Mouse (Mus musculus): ENCODE data around the gene Kalrn. TPM values are rescaled to one million over a fixed set of nuclear protein-coding genes. Genes with fewer than 3 reads are reported as not detected.

Gene Kalrn
- polyA plus RNA-seq (2015; fragmentation: Nextera tagmentation; extraction: Ambion mirVana): 24.6 and 26.5 TPM in 2 replicates

DNA sequence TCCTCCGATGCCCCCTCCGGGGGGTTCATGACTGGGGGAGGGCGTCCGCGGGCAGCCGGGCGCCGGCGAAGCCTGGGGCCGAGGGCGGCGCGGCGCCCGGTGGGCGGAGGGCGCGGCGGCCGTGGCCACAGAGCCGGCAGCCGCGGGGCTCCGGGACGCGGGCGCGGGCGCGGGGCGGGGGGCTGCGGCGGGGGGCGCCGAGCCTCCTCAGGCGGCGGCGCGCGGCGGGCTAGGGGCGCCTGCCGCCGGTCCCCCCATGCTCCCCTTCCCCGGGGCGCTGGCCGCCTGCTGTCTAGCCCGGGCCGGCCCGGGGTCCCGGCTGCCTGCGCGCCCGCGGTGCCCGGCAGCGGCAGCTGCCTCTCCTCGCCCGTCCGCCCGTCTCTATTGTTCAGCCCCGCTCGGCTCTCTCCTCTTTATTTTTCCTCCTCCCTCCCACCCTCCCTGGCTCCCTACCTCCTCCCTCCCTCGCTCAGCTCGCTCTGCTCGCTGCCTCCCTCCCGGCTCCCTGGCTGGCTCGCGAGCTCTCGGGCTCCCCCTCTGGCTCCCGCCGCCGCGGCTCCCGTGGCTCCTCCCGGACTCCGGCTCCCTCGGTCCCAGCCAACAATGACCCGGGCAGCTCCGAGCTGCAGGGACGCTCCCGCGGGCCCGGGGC is at the start of gene Kalrn:
TSS of gene Kalrn (minus strand) at position 382 of the 652 bp plus-strand sequence.
- Histone ChIP-seq H3K9ac (peak within 1 kb of the TSS; percentile 97), H3K27me3 (no peaks in the 10 kb centered on the region), H3K9me3 (peaks cover 3% of the 10 kb centered on the region; the same call in 1 of the 2 replicates), H3K36me3 (no peaks in the 10 kb centered on the region), H3K27ac (replicated peaks) (peak within 1 kb of the TSS; percentile 99), H3K4me3 (peak within 1 kb of the TSS; percentile 96), H3K4me1 (replicated peaks) (peaks cover 43% of the 10 kb centered on the region), H3K4me2 (peak within 1 kb of the TSS; percentile 78)
- ATAC-seq (ENCODE audit: low FRiP score, low read depth): peak; percentile 94
- whole genome bisulfite sequencing: under 1% methylated on average over 31 of the region's 84 CpGs

DNA sequence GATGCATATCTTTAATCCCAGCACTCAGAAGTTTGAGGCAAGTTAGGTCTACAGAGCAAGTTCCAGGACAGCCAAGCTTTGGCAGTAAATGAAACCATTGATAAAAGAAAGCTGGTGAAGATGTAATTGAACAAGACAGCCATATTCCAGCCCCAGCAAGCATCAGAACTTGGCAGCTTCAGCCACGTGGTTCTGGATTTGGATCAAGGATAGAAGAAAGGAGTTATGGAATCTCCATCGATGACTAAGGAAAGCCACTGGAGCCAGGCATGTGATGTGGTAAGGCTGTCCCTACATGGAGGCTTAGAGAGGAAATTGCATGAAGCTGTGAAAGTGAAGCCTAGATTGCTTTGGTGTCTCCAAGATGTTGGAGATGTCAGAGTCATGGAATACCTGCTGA is 40.7 kb upstream of the Kalrn start:
- 81% methylated on average over 2 of the region's 2 CpGs for WGBS
- H3K27me3 ChIP-seq: no peaks in the 10 kb centered on the region

GRCm38 (mm10) chr16:34610137-34610536 is 36.8 kb upstream of the Kalrn start:
- ATAC-seq (ENCODE audit: low FRiP score, low read depth): no peak
- no peak overlapping the region for H3K9ac ChIP-seq
- WGBS: 78% methylated on average over 1 of the region's 1 CpGs
- H3K27me3 ChIP-seq: no peaks in the 10 kb centered on the region
- no peaks in the 10 kb centered on the region for H3K9me3 ChIP-seq
- H3K4me3 ChIP-seq: no peak overlapping the region
- H3K36me3 ChIP-seq: no peaks in the 10 kb centered on the region
- no peak overlapping the region for H3K27ac ChIP-seq (replicated peaks)
- no peak overlapping the region for H3K4me2 ChIP-seq
- no peaks in the 10 kb centered on the region for H3K4me1 ChIP-seq (replicated peaks)

More for the DNA sequence above, 40.7 kb upstream of the Kalrn start:
- no peak overlapping the region for H3K27ac ChIP-seq (replicated peaks)
- no peak overlapping the region for H3K9ac ChIP-seq
- no peaks in the 10 kb centered on the region for H3K36me3 ChIP-seq
- no peak overlapping the region for H3K4me3 ChIP-seq
- no peaks in the 10 kb centered on the region for H3K9me3 ChIP-seq
- no peaks in the 10 kb centered on the region for H3K4me1 ChIP-seq (replicated peaks)
- no peak overlapping the region for H3K4me2 ChIP-seq
- no peak for ATAC-seq (ENCODE audit: low FRiP score, low read depth)

GRCm38 (mm10) chr16:34605679-34606078 is 32.3 kb upstream of the Kalrn start:
- no peak overlapping the region for H3K9ac ChIP-seq
- H3K27me3 ChIP-seq: no peaks in the 10 kb centered on the region
- WGBS: 31% methylated on average over 3 of the region's 3 CpGs
- no peaks in the 10 kb centered on the region for H3K4me1 ChIP-seq (replicated peaks)
- H3K4me2 ChIP-seq: no peak overlapping the region
- no peak overlapping the region for H3K27ac ChIP-seq (replicated peaks)
- H3K36me3 ChIP-seq: no peaks in the 10 kb centered on the region
- H3K4me3 ChIP-seq: no peak overlapping the region
- no peak for ATAC-seq (ENCODE audit: low FRiP score, low read depth)
- no peaks in the 10 kb centered on the region for H3K9me3 ChIP-seq

DNA sequence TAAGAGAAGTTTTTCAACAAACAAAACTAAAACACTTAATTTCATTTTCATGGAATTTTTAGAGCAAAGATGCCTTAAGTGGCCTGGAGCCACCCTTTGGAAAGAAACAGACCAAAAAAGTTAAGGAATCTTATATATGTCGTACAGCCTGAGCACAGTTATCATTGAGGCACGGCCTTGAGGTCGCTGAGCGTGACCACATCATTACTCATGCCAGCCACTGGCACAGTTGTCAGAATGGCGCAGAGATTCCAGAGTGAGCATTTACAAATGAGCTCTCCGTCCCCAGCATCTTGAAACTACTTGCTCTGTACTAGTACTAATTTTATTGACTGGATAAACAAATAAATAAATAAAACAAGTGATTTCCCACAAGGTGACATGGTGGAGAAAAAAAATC is 30.5 kb upstream of the Kalrn start:
- Histone ChIP-seq H3K4me2 (no peak overlapping the region), H3K9me3 (no peaks in the 10 kb centered on the region), H3K36me3 (no peaks in the 10 kb centered on the region), H3K27ac (replicated peaks) (no peak overlapping the region), H3K4me3 (no peak overlapping the region), H3K9ac (no peak overlapping the region), H3K4me1 (replicated peaks) (no peaks in the 10 kb centered on the region), H3K27me3 (no peaks in the 10 kb centered on the region)
- no peak for ATAC-seq (ENCODE audit: low FRiP score, low read depth)
- WGBS: 61% methylated on average over 6 of the region's 6 CpGs

- Histone ChIP-seq H3K4me3 (no peak overlapping the region), H3K27me3 (no peaks in the 10 kb centered on the region), H3K4me2 (no peak overlapping the region), H3K9ac (no peak overlapping the region), H3K27ac (replicated peaks) (no peak overlapping the region), H3K36me3 (no peaks in the 10 kb centered on the region), H3K9me3 (no peaks in the 10 kb centered on the region), H3K4me1 (replicated peaks) (no peaks in the 10 kb centered on the region)
- ATAC-seq (ENCODE audit: low FRiP score, low read depth): no peak
- 80% methylated on average over 4 of the region's 4 CpGs for WGBS
Observed at GRCm38 (mm10) chr16:34603076-34603475, 29.7 kb upstream of the Kalrn start.

- Histone ChIP-seq H3K27me3 (no peaks in the 10 kb centered on the region), H3K9me3 (no peaks in the 10 kb centered on the region), H3K9ac (no peak overlapping the region), H3K4me1 (replicated peaks) (no peaks in the 10 kb centered on the region), H3K4me3 (no peak overlapping the region), H3K36me3 (no peaks in the 10 kb centered on the region), H3K4me2 (no peak overlapping the region), H3K27ac (replicated peaks) (no peak overlapping the region)
- WGBS: 71% methylated on average over 4 of the region's 4 CpGs
- ATAC-seq (ENCODE audit: low FRiP score, low read depth): no peak
Observed at GRCm38 (mm10) chr16:34601954-34602353, 28.6 kb upstream of the Kalrn start.

DNA sequence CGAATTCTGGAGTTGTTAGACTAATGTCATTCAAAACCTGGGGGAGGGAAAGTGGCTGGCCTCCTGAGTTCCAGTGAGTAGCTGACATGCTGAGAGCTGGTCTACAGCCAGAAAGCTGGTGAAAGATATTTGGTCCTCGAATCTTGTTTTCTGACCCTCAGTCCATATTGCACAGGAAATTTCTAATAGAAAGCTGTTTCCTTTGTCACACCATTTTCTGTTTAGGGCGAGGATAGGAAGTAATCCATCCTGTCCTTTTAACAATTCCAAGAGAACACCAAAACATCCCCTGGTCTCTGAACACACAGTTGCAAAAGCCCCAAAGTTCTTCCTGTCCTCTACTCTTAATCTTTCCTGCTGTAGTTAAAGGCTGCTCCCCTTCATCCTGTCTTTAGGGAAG is 22.0 kb upstream of the Kalrn start:
- Histone ChIP-seq H3K4me1 (replicated peaks) (no peaks in the 10 kb centered on the region), H3K27ac (replicated peaks) (no peak overlapping the region), H3K36me3 (no peaks in the 10 kb centered on the region), H3K9me3 (no peaks in the 10 kb centered on the region), H3K9ac (no peak overlapping the region), H3K4me2 (no peak overlapping the region), H3K4me3 (no peak overlapping the region), H3K27me3 (no peaks in the 10 kb centered on the region)
- ATAC-seq (ENCODE audit: low FRiP score, low read depth): no peak
- WGBS: 30% methylated on average over 3 of the region's 3 CpGs

DNA sequence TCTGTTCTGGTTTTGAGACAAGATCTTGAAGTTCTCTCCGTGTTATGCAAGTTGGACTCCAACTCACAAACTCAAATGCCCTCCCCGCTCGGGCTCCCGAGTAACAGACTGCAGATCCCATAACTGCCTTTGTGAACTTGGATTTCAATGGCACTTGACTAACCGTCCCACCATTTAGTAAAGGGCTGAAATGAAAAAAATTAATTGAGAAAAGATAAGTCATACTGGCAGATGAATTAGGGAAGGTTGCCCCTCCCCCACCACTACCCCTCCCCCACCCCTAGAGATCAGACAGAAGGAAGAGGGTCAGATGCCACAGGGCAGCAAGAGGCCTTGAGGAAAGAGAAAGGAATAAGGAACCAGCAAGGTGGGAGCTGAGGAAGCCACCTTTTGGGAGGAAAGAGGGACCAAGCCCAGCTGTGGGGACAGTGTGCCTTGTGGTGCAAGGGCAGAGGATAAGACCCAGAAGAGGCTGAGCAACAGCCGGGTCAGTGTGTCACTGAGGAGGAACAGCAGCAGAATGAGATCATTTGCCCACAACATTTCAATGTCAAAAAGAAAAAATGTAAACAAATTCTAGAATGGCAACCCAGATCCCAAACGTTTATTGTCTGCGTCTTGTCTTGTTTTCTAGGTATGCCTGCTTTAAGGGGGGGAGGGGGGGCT is 21.4 kb upstream of the Kalrn start:
- Histone ChIP-seq H3K36me3 (no peaks in the 10 kb centered on the region), H3K27ac (replicated peaks) (no peak overlapping the region), H3K4me2 (no peak overlapping the region), H3K9ac (no peak overlapping the region), H3K27me3 (no peaks in the 10 kb centered on the region), H3K4me3 (no peak overlapping the region), H3K4me1 (replicated peaks) (no peaks in the 10 kb centered on the region), H3K9me3 (no peaks in the 10 kb centered on the region)
- no peak for ATAC-seq (ENCODE audit: low FRiP score, low read depth)
- WGBS: 60% methylated on average over 8 of the region's 8 CpGs

- H3K9ac ChIP-seq: no peak overlapping the region
- ATAC-seq (ENCODE audit: low FRiP score, low read depth): no peak
- WGBS: 89% methylated on average over 2 of the region's 2 CpGs
- H3K27ac ChIP-seq (replicated peaks): no peak overlapping the region
- no peaks in the 10 kb centered on the region for H3K36me3 ChIP-seq
- no peak overlapping the region for H3K4me2 ChIP-seq
- H3K27me3 ChIP-seq: no peaks in the 10 kb centered on the region
- H3K4me1 ChIP-seq (replicated peaks): no peaks in the 10 kb centered on the region
- no peaks in the 10 kb centered on the region for H3K9me3 ChIP-seq
- H3K4me3 ChIP-seq: no peak overlapping the region
Observed at GRCm38 (mm10) chr16:34592696-34593095, 19.4 kb upstream of the Kalrn start.

- Histone ChIP-seq H3K36me3 (no peaks in the 10 kb centered on the region), H3K4me1 (replicated peaks) (no peaks in the 10 kb centered on the region), H3K4me2 (no peak overlapping the region), H3K4me3 (no peak overlapping the region), H3K9ac (no peak overlapping the region), H3K9me3 (no peaks in the 10 kb centered on the region), H3K27ac (replicated peaks) (no peak overlapping the region), H3K27me3 (no peaks in the 10 kb centered on the region)
- no peak for ATAC-seq (ENCODE audit: low FRiP score, low read depth)
- 100% methylated on average over 1 of the region's 1 CpGs for WGBS
Observed at GRCm38 (mm10) chr16:34591934-34592333, 18.6 kb upstream of the Kalrn start.

GRCm38 (mm10) chr16:34579671-34580326 is 6.5 kb upstream of the Kalrn start:
- no peak overlapping the region for H3K9ac ChIP-seq
- H3K27me3 ChIP-seq: no peaks in the 10 kb centered on the region
- no peak for ATAC-seq (ENCODE audit: low FRiP score, low read depth)
- H3K36me3 ChIP-seq: no peaks in the 10 kb centered on the region
- WGBS: 95% methylated on average over 4 of the region's 4 CpGs
- peaks cover under 1% of the 10 kb centered on the region for H3K4me1 ChIP-seq (replicated peaks)
- H3K27ac ChIP-seq (replicated peaks): no peak overlapping the region
- H3K4me2 ChIP-seq: no peak overlapping the region
- H3K9me3 ChIP-seq: peaks cover 3% of the 10 kb centered on the region; the same call in 1 of the 2 replicates
- no peak overlapping the region for H3K4me3 ChIP-seq

Measured in hindbrain, embryonic 15.5 days (tissue).